Mouse (Mus musculus) bone marrow macrophage, adult 2 months (primary cell): Measurements from ENCODE around the gene Ston2. TPM values are rescaled to one million over a fixed set of nuclear protein-coding genes. Genes with fewer than 3 reads are reported as not detected.
"Not testable (repeated sequence)": the region's sequence is repeated elsewhere in the genome, so short reads cannot be mapped to it uniquely, and the experiment has no call there.

ENCODE experiments used
- H3K27ac ChIP-seq: 2 replicates; pipeline ENCODE4 v1.5.1; 2012; ENCODE audit warnings: low read depth, low read length; ENCODE audit not compliant: insufficient read depth
- H3K4me1 ChIP-seq: 2 replicates; pipeline ENCODE4 v1.6.1; 2012; ENCODE audit warnings: low read length; ENCODE audit not compliant: control insufficient read depth, insufficient read depth
- H3K4me3 ChIP-seq: 2 replicates; pipeline ENCODE4 v1.5.1; 2012; ENCODE audit warnings: mild to moderate bottlenecking, low read length, moderate library complexity; ENCODE audit not compliant: insufficient read depth
- CTCF ChIP-seq: IDR thresholded peaks from 2 replicates; pipeline ENCODE4 v1.5.1; 2012; ENCODE audit warnings: low read depth, mild to moderate bottlenecking, low read length, moderate library complexity
- POLR2A ChIP-seq: IDR thresholded peaks from 2 replicates; pipeline ENCODE4 v1.6.1; 2012; ENCODE audit warnings: mild to moderate bottlenecking, low read depth, low read length, borderline replicate concordance
- polyA plus RNA-seq: library from polyadenylated mRNA; stranded (reverse); fragments of >200 nt; gene quantifications from 2 replicates; pipeline ENCODE4 v1.2.4, GENCODE M21; 2012; ENCODE audit not compliant: missing spikeins, insufficient read depth, insufficient read length

The Ston2 gene
- polyA plus RNA-seq, 1 experiment, result 4.5 TPM

DNA sequence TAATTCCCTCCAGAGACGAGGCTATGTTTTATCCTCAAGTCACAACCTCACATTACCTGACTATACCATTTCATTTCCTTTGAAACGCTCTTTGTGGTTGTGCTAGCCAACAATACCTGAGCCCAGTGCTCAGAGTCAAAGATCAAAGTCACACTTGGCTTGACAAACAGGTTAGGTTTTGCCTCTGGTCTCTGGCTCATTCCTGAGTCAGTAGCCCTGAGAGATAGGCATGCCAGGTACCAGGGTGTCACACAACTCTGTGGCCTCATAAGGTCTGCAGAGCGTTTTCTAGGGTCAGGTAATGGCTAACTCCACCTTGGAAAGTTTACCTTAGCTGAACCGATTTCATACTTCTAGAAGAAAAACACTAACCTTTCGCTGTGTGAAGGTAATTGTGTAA, 35.5 kb downstream of the Ston2 start:
- peaks cover 23% of the 10 kb centered on the region for H3K4me1 ChIP-seq
- TF ChIP-seq CTCF (no peak), POLR2A (no peak)
- H3K4me3 ChIP-seq, result no peak overlapping the region
- no peak overlapping the region for H3K27ac ChIP-seq

DNA sequence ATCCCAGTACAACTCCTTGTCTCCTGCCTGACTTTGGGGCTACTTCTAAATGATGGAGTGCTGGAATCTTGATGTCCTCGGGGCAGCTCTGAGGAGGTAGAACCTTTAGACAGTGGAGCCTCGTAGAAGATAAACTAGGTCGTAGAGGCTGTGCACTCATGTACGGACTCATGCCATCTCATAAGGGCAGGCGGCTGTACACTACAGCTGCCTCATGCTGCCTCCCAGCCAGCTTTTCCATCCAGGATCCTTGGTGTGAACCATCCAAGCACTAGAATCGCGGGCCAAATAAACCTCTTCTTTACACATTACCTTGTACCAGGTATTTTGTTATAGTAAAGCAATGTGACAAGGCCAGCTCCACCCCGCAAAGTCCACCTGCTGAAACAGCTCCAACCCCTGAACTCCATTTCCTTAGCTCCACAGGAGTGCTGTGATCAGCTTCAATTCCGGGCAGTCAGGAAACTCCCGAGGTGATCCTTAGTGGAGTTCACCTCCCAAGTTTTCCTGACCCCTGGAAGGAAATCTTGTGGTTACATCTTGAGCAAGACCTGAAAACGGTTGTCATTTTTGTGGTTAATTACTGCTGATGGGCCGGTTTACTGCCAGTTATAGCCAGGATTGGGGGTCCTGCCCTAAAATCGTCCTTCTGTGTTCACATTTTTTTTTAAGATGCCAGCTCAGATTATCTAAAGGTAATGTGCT, 36.1 kb downstream of the Ston2 start:
- Histone ChIP-seq H3K4me1 (peaks cover 28% of the 10 kb centered on the region), H3K27ac (no peak overlapping the region)

DNA sequence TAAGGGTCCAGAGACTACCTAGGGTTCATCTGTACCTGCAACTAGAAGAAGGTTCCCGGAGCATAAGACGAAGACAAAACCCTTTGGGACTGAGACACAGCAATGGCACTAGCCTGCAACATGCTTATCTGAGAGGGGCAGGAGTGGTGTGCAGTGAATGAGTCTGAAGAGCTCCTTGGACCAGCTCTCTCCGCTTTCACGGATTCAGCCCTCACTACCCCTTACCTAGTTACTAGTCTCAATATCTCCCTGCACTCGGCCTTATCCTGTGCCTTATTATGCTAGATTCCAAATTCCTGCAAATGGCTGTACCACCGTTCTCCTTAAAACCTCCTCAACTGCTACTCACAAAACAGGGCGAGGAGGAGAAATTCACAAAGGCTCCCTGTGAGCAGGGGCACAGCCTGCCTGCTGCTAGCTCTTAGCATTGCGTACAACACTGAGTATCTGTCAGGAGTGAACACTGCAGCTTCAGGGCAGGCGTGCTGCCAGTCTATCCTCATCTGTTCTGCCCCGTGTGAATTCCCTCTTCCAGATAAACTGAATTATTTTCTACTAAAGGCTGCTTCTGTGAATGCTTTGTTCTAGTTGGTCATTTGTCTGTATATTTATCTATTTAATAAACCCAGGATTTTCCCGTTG, 38.5 kb downstream of the Ston2 start:
- peaks cover 20% of the 10 kb centered on the region for H3K4me1 ChIP-seq
- H3K4me3 ChIP-seq, result no peak overlapping the region
- no peak for TF ChIP-seq CTCF
- H3K27ac ChIP-seq, result no peak overlapping the region

More for the DNA sequence above, 36.1 kb downstream of the Ston2 start:
- no peak for TF ChIP-seq POLR2A
- TF ChIP-seq CTCF, result no peak
- no peak overlapping the region for H3K4me3 ChIP-seq

DNA sequence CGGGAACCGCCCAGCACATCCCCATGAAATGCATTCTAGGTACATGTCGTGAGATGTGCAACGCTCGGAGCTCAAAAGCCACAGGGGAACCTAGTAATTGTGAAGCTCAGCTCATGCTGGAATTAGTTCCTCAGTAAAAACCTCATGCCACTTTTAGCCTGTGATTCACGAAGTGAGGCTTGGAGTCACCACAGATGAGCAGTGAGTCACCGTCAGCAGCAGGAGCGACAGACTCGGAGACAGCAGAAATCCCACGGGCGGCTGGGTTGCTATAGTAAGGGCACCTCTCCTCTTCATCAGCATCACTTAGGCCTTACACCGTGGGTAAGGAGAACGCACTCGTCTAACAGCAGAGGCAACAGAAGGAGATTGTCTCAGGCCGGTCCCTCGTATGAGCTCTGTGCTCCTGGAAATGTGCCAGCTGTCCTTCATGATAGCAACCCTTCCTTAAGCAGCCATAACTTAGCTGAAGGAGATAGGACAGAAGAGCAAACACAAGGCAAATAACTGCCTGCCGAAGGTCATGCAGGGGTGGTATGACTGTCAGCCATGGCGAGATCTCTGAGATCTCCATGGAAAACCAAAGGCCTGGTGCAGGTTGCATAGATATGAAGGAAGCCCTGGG, 39.8 kb downstream of the Ston2 start:
- peaks cover 20% of the 10 kb centered on the region for H3K4me1 ChIP-seq
- no peak for TF ChIP-seq CTCF
- TF ChIP-seq POLR2A, result no peak
- H3K27ac ChIP-seq, result peak overlapping the region; percentile 25
- H3K4me3 ChIP-seq, result no peak overlapping the region

DNA sequence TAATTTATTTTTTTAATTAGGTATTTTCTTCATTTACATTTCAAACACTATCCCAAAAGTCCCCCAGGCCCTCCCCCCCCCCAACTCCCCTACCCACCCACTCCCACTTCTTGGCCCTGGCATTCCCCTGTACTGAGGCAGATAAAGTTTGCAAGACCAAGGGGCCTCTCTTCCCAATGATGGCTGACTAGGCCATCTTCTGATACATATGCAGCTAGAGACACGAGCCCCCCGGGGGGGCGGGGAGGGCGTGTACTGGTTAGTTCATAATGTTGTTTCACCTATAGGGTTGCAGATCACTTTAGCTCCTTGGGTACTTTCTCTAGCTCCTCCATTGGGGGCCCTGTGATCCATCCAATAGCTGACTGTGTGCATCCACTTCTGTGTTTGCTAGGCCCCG, 41.3 kb downstream of the Ston2 start:
- H3K4me1 ChIP-seq, result peaks cover 20% of the 10 kb centered on the region
- H3K27ac ChIP-seq, H3K4me3 ChIP-seq: not testable (repeated sequence)

DNA sequence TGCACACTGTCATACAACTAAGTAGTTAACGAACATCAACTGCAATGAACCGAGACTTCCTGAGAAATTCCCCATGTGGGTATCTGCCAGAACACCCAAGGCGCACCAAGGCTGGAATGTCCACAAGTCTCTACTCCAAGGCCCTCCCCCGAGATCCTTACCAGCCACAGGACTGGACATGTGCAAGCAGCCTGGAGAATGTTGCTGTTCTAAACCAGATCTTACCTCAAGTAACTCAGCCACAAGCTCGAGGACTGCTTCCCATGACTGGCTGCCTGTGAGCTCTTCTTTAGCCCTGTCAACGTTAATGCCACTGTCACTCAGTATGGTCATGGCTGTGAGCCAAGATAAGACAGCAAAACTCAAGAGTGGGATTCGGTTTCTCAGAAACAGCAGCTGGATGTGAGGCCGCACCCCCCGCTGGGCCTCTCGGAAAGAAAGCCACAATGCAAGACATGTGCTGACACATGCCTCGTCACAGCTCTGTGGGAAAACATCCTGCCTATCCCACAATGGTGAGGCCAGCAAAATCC, 42.4 kb downstream of the Ston2 start:
- TF ChIP-seq CTCF (no peak), POLR2A (no peak)
- H3K4me1 ChIP-seq, result peaks cover 18% of the 10 kb centered on the region
- no peak overlapping the region for H3K4me3 ChIP-seq
- no peak overlapping the region for H3K27ac ChIP-seq

DNA sequence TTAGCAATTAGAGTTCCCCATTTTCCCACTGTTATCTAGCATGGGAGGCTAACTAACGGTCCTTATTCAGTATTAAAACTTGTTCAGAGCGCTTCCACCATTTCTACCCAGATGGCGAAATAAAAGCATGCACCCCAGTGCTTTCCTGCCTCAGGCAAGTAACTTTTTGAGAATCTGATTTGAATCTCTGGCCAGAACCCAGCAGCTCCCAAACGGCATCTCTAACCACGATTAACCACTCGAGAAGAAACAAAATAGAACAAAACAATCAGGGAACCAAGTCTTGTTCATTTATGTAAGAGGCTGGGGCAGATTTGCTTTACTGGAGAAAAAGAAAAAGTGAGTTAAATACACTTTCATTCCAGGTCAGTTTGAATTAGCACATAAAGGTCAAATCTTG, 44.1 kb downstream of the Ston2 start:
- TF ChIP-seq CTCF (no peak), POLR2A (no peak)
- peaks cover 17% of the 10 kb centered on the region for H3K4me1 ChIP-seq

DNA sequence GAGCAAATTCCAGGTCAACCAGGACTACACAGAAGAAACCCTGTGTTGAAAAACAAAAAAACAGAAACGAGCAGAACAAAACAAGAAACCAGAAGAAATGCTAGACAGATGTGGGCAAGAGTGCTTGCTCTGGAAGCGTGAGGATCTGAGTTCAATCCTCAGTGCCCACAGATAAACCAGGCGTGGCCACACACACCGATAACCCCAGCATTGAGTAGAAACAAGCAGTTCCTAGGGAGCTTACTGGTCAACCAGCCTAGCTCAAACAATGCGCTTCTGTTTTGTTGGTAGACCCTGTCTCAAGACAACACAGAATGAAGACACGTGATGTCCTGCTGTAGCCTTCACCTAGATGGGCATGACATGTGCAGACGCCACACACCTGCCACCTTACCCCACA, 45.3 kb downstream of the Ston2 start:
- peaks cover 10% of the 10 kb centered on the region for H3K4me1 ChIP-seq

More for the DNA sequence above, 44.1 kb downstream of the Ston2 start:
- Histone ChIP-seq H3K4me3 (no peak overlapping the region), H3K27ac (no peak overlapping the region)

DNA sequence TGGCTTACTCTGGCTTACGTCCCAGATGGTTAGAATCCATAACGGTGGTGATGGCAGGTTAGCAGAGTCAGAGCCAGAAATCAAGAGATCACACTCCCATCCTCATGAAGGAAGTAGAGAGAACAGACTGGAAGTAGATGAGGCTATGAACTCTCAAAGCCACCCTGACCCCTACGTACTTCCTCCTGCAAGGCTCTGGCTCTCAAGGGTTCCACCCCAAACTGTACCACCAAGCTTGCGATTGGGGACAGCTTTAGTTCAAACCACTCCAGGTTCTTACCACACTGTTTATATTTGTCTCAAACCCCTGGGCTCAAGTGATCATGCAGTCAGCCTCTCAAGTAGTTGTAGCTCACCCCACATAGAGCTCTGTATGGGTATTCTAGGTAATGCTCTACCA, 49.8 kb downstream of the Ston2 start:
- no peak for TF ChIP-seq CTCF
- TF ChIP-seq POLR2A, result no peak
- peaks cover 29% of the 10 kb centered on the region for H3K4me1 ChIP-seq
- no peak overlapping the region for H3K27ac ChIP-seq
- H3K4me3 ChIP-seq, result no peak overlapping the region

More for the DNA sequence above, 45.3 kb downstream of the Ston2 start:
- TF ChIP-seq POLR2A (no peak), CTCF (no peak)
- Histone ChIP-seq H3K4me3 (no peak overlapping the region), H3K27ac (no peak overlapping the region)
